Mouse (Mus musculus): ENCODE data around the gene Ckmt2. TPM values are rescaled to one million over a fixed set of nuclear protein-coding genes. Genes with fewer than 3 reads are reported as not detected.

Ckmt2 gene
- polyA plus RNA-seq, 1 experiment: 2.4 TPM

- Histone ChIP-seq H3K4me1 (ENCODE audit: control insufficient read depth, insufficient read depth, low read length) (no peaks in the 10 kb centered on the region), H3K27ac (ENCODE audit: control insufficient read depth, insufficient read depth, low read depth, low read length, poor library complexity) (no peak overlapping the region), H3K4me3 (replicated peaks; ENCODE audit: control insufficient read depth, low read depth, low read length) (no peak overlapping the region)
- WGBS: 85% methylated on average over 4 of the region's 4 CpGs
- TF ChIP-seq CTCF (IDR thresholded peaks at IDR 0.05; ENCODE audit: control insufficient read depth, insufficient read depth, low read length): no peak
- TF ChIP-seq POLR2A (IDR thresholded peaks at IDR 0.05; ENCODE audit: borderline replicate concordance, control insufficient read depth, low read depth, low read length): no peak
These were observed 3.6 kb upstream of the Ckmt2 start for GRCm38 (mm10) chr13:91880256-91880655.

DNA sequence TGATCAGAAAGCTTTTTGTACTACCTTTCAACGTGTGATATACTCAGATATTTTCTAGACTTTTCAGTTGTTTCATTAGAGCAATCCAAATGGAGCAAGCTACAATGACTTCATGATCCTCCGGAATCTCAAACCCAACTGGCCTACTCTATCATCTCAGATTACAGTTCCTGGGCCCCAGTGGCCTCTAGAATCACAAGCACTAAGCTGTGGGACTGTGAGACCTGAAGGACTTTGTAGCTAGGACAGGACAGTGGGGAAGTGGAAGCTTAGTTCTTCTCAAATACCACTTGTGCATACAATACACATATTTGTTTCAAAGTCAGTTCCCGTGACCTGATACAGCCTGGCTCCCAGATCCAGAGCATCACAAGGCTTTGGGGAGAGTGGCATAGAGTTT lies 1.3 kb upstream of the Ckmt2 start:
- no peak for TF ChIP-seq POLR2A (IDR thresholded peaks at IDR 0.05; ENCODE audit: borderline replicate concordance, control insufficient read depth, low read depth, low read length)
- no peak for TF ChIP-seq CTCF (IDR thresholded peaks at IDR 0.05; ENCODE audit: control insufficient read depth, insufficient read depth, low read length)
- no peak overlapping the region for H3K4me3 ChIP-seq (replicated peaks; ENCODE audit: control insufficient read depth, low read depth, low read length)
- WGBS: 77% methylated on average over 3 of the region's 3 CpGs
- H3K27ac ChIP-seq (ENCODE audit: control insufficient read depth, insufficient read depth, low read depth, low read length, poor library complexity): no peak overlapping the region
- H3K4me1 ChIP-seq (ENCODE audit: control insufficient read depth, insufficient read depth, low read length): no peaks in the 10 kb centered on the region

- no peak for TF ChIP-seq CTCF (IDR thresholded peaks at IDR 0.05; ENCODE audit: control insufficient read depth, insufficient read depth, low read length)
- TF ChIP-seq POLR2A (IDR thresholded peaks at IDR 0.05; ENCODE audit: borderline replicate concordance, control insufficient read depth, low read depth, low read length): no peak
- Histone ChIP-seq H3K4me3 (replicated peaks; ENCODE audit: control insufficient read depth, low read depth, low read length) (no peak overlapping the region), H3K4me1 (ENCODE audit: control insufficient read depth, insufficient read depth, low read length) (no peaks in the 10 kb centered on the region), H3K27ac (ENCODE audit: control insufficient read depth, insufficient read depth, low read depth, low read length, poor library complexity) (no peak overlapping the region)
- 67% methylated on average over 10 of the region's 10 CpGs for WGBS
These were observed 665 bp upstream of the Ckmt2 start for GRCm38 (mm10) chr13:91877350-91877749.

DNA sequence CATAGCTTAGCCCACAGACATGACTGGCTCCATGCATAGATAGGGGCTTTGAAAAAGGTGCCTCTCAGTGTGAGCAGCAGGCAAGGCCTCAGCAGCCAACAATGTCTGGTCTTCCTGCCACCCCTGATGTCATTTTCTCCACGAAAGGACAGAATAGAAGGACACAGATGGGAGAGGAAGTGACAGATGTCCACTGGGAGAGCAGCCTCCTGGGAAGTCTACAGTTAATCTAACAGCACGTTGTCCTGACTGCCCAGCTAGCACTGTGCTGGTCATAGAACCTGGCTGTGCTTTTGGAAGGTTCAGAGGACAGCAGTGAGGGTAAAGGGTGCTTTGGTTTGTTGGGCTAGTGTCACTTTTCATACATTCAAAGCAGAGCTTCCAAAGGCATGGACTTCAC lies 1.1 kb downstream of the Ckmt2 start:
- 18% methylated on average over 2 of the region's 2 CpGs for WGBS
- H3K4me1 ChIP-seq (ENCODE audit: control insufficient read depth, insufficient read depth, low read length): no peaks in the 10 kb centered on the region
- TF ChIP-seq CTCF (IDR thresholded peaks at IDR 0.05; ENCODE audit: control insufficient read depth, insufficient read depth, low read length) (no peak), POLR2A (IDR thresholded peaks at IDR 0.05; ENCODE audit: borderline replicate concordance, control insufficient read depth, low read depth, low read length) (no peak)
- H3K4me3 ChIP-seq (replicated peaks; ENCODE audit: control insufficient read depth, low read depth, low read length): no peak overlapping the region
- H3K27ac ChIP-seq (ENCODE audit: control insufficient read depth, insufficient read depth, low read depth, low read length, poor library complexity): no peak overlapping the region

DNA sequence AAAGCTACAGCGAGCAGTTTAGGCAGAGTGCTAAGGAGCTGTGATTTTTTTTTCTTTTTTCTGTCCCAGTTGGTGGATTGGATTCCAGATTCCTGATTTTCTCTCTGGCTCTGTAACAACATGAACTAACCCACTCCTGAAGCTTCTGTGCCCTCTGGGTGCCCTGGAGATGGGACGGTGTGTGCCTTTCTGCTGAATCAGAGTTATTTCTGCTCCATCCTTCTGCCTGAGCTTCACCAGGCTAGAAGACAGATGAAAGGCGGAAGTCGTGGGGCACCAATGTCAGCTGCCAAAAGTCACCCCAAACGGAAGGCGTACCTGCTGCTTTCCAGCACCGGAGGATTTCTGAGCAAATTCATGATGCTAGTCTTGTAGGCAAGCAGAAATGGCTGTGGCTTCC lies 2.1 kb downstream of the Ckmt2 start:
- no peak overlapping the region for H3K27ac ChIP-seq (ENCODE audit: control insufficient read depth, insufficient read depth, low read depth, low read length, poor library complexity)
- no peaks in the 10 kb centered on the region for H3K4me1 ChIP-seq (ENCODE audit: control insufficient read depth, insufficient read depth, low read length)
- WGBS: 67% methylated on average over 7 of the region's 7 CpGs
- no peak for TF ChIP-seq CTCF (IDR thresholded peaks at IDR 0.05; ENCODE audit: control insufficient read depth, insufficient read depth, low read length)
- TF ChIP-seq POLR2A (IDR thresholded peaks at IDR 0.05; ENCODE audit: borderline replicate concordance, control insufficient read depth, low read depth, low read length): no peak
- no peak overlapping the region for H3K4me3 ChIP-seq (replicated peaks; ENCODE audit: control insufficient read depth, low read depth, low read length)

GRCm38 (mm10) chr13:91873734-91874329 lies 2.9 kb downstream of the Ckmt2 start:
- Histone ChIP-seq H3K27ac (ENCODE audit: control insufficient read depth, insufficient read depth, low read depth, low read length, poor library complexity) (no peak overlapping the region), H3K4me1 (ENCODE audit: control insufficient read depth, insufficient read depth, low read length) (no peaks in the 10 kb centered on the region), H3K4me3 (replicated peaks; ENCODE audit: control insufficient read depth, low read depth, low read length) (no peak overlapping the region)
- TF ChIP-seq CTCF (IDR thresholded peaks at IDR 0.05; ENCODE audit: control insufficient read depth, insufficient read depth, low read length) (no peak), POLR2A (IDR thresholded peaks at IDR 0.05; ENCODE audit: borderline replicate concordance, control insufficient read depth, low read depth, low read length) (no peak)
- 76% methylated on average over 7 of the region's 7 CpGs for WGBS

- no peak overlapping the region for H3K27ac ChIP-seq (ENCODE audit: control insufficient read depth, insufficient read depth, low read depth, low read length, poor library complexity)
- no peak overlapping the region for H3K4me3 ChIP-seq (replicated peaks; ENCODE audit: control insufficient read depth, low read depth, low read length)
- no peaks in the 10 kb centered on the region for H3K4me1 ChIP-seq (ENCODE audit: control insufficient read depth, insufficient read depth, low read length)
- no peak for TF ChIP-seq POLR2A (IDR thresholded peaks at IDR 0.05; ENCODE audit: borderline replicate concordance, control insufficient read depth, low read depth, low read length)
- no peak for TF ChIP-seq CTCF (IDR thresholded peaks at IDR 0.05; ENCODE audit: control insufficient read depth, insufficient read depth, low read length)
- 92% methylated on average over 1 of the region's 1 CpGs for WGBS
These were observed 8.1 kb downstream of the Ckmt2 start for GRCm38 (mm10) chr13:91868577-91868976.

GRCm38 (mm10) chr13:91858835-91859234 lies 17.9 kb downstream of the Ckmt2 start:
- H3K27ac ChIP-seq (ENCODE audit: control insufficient read depth, insufficient read depth, low read depth, low read length, poor library complexity): no peak overlapping the region
- no peak for TF ChIP-seq POLR2A (IDR thresholded peaks at IDR 0.05; ENCODE audit: borderline replicate concordance, control insufficient read depth, low read depth, low read length)
- peak; percentile 38; the same call in 1 of the 2 replicates for TF ChIP-seq CTCF (IDR thresholded peaks at IDR 0.05; ENCODE audit: control insufficient read depth, insufficient read depth, low read length)
- WGBS: 79% methylated on average over 7 of the region's 7 CpGs
- H3K4me1 ChIP-seq (ENCODE audit: control insufficient read depth, insufficient read depth, low read length): no peaks in the 10 kb centered on the region
- H3K4me3 ChIP-seq (replicated peaks; ENCODE audit: control insufficient read depth, low read depth, low read length): no peak overlapping the region

DNA sequence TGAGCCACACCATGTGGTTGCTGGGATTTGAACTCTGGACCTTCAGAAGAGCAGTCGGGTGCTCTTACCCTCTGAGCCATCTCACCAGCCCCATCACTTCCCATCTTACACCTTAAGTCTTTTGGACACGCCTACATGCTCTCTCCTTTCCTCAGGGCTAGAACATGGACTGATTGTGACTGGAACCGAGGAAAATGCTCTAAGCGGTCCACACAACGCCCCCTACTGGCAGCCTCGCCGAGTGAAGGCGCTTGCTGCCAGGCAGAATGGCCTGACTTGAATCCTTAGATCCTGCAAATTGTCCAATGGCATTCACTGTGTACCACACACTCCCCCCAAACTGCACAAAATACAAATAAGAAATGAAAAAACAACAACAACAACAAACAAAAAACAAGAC lies 19.3 kb downstream of the Ckmt2 start:
- H3K4me1 ChIP-seq (ENCODE audit: control insufficient read depth, insufficient read depth, low read length): no peaks in the 10 kb centered on the region
- TF ChIP-seq POLR2A (IDR thresholded peaks at IDR 0.05; ENCODE audit: borderline replicate concordance, control insufficient read depth, low read depth, low read length) (no peak), CTCF (IDR thresholded peaks at IDR 0.05; ENCODE audit: control insufficient read depth, insufficient read depth, low read length) (no peak)
- no peak overlapping the region for H3K4me3 ChIP-seq (replicated peaks; ENCODE audit: control insufficient read depth, low read depth, low read length)
- 79% methylated on average over 8 of the region's 8 CpGs for WGBS
- no peak overlapping the region for H3K27ac ChIP-seq (ENCODE audit: control insufficient read depth, insufficient read depth, low read depth, low read length, poor library complexity)
